Mouse (Mus musculus) gonadal fat pad, adult 2 months (tissue): ENCODE data around the gene Pomt1. TPM values are rescaled to one million over a fixed set of nuclear protein-coding genes. Genes with fewer than 3 reads are reported as not detected.

Experiments
- DNase-seq: peaks from one replicate; pipeline ENCODE4 v3.0.0-alpha.2; 2012; ENCODE audit warnings: low read depth
- polyA plus RNA-seq: library from polyadenylated mRNA; depleted of rRNA; stranded (reverse); fragments of >200 nt; gene quantifications from 2 replicates; pipeline ENCODE4 v1.2.3, GENCODE M21; 2012; rRNA removed

Gene Pomt1
- 27.7 and 29.2 TPM in 2 replicates for polyA plus RNA-seq

- no peak for DNase-seq
Measured at GRCm38 (mm10) chr2:32235886-32236759, at the start of gene Pomt1. Pomt1 (plus strand) TSS chr2:32236590.

DNA sequence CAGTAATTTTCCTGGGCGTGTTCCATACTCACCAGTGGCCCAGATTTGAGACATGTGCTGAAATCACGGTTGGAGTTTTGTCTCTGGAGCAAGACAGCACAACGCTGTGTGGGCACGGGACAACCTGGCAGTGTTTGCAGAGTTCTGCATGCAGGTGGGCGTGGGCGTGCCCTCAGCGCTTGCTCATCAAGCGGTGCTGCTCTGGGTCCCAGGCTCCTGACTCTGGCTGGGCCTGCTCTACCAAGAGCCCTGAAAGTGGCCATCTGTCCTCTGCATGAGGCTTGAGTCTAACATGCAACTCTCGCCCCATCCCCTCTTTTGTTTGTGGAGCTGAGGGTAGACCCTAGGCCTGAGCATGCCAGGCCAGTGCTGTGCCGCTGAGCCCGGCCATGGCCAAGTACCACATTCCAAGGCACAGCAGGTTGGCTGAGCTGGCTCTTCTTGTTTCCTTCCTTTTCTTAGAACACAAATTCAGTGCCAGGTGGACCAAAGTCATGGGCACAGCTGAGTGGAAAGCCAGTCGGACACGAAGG, 49.3 kb upstream of the Pomt1 start:
- DNase-seq: no peak

- no peak for DNase-seq
Measured at GRCm38 (mm10) chr2:32187649-32188048, 48.7 kb upstream of the Pomt1 start.

GRCm38 (mm10) chr2:32189060-32189681, 47.2 kb upstream of the Pomt1 start:
- no peak for DNase-seq

DNA sequence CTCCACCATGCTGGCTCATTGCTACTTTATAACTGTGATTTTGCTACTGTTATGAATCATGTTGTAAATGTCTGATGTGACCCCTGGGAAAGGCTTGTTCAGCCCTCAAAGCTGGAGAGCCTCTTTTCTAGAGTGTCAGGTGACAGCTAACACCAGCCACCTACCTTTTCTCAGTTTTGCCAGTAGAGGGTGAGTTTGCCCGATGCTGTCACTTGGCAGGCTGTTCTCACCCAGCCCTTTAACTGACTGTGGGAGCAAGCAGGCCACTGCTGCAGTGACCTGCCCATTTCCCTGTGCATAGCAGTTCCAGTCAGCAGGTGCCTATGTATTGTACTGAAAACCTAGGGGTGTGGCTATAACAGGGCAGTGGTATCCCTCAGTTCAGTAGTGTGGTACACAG, 45.8 kb upstream of the Pomt1 start:
- no peak for DNase-seq

- no peak for DNase-seq
Measured at GRCm38 (mm10) chr2:32191872-32192507, 44.4 kb upstream of the Pomt1 start.

- no peak for DNase-seq
Measured at GRCm38 (mm10) chr2:32198977-32199376, 37.4 kb upstream of the Pomt1 start.

GRCm38 (mm10) chr2:32200033-32200432, 36.4 kb upstream of the Pomt1 start:
- DNase-seq: no peak

DNA sequence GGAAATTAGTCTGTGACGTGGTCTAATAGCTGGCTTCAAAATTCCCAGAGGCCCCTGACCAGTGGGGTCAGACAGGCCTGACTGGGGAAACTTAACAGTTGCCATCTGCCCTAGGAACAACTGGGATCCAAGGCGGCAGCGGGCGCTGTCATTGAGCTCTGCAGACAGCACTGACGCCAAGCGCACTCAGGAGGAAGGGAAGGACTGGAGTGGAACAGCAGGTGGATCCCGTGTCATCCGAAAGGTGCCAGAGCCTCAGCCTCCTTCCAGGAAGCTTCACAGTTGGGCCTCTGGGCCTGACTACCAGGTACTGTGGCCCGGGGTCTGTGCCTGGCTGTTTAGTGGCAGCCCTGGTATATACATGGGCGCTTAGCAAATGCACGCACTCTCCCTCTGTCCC, 35.7 kb upstream of the Pomt1 start:
- no peak for DNase-seq

GRCm38 (mm10) chr2:32201527-32201926, 34.9 kb upstream of the Pomt1 start:
- DNase-seq: no peak

- DNase-seq: no peak
Measured at GRCm38 (mm10) chr2:32203853-32204252, 32.5 kb upstream of the Pomt1 start.

DNA sequence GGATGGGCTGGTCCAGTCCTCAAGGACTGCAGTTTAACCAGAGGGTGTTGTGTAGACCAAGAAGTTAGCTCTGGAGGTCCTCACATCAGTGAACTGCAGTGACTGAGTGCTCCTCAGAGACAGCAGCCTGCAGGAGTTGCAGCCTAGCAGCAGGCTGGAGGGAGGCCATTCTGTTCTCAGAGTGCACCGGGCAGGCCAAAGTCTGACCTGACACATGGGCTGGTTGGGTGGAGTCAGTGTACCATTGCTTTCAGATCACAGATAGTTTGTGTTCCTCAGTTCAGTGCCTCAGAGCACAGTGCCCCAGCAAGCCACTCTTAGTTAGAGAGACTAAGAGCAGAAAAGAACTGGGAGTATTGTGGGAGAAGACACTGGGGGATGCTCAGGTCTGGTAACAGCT, 28.7 kb upstream of the Pomt1 start:
- no peak for DNase-seq

- no peak for DNase-seq
Measured at GRCm38 (mm10) chr2:32211689-32212088, 24.7 kb upstream of the Pomt1 start.

DNA sequence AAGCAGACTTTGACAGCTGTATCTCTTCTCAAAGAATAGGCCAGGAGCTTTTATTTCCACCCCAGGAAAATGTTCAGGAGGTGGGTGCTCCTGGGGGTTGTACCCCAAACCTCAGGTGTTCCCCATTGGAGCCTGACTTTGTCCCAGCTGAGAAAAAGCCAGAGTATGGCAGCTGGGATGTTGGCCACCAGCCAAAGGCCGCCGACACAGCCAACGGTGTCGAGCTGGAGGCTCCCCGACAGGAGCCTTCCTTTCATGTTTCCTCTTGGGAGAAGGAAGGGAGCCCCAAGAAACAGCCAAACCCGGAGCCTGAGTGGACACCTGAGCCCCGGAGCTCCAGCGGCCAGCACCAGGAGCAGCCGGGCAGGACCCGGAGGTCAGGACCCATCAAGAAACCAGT, 23.4 kb upstream of the Pomt1 start:
- DNase-seq: no peak

- no peak for DNase-seq
Measured at GRCm38 (mm10) chr2:32215576-32215975, 20.8 kb upstream of the Pomt1 start.

DNA sequence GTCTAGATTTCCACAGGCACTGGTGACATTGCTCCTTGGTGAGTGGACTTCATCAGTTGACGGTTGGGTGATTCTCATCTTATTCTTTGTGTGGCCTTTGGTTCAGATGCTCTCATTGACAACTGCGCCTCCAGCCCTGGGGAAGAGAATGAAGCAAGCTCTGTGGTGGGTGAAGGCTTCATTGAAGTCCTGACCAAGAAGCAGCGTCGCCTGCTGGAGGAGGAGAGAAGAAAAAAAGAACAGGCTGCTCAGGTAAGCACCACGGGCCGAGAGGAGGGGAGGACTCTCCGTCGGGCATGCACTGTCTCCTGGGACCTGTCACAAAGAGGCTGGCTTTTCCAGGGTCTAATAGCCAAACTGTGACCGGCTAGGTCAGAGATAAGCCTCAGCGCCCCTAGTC, 19.9 kb upstream of the Pomt1 start:
- DNase-seq: no peak

DNA sequence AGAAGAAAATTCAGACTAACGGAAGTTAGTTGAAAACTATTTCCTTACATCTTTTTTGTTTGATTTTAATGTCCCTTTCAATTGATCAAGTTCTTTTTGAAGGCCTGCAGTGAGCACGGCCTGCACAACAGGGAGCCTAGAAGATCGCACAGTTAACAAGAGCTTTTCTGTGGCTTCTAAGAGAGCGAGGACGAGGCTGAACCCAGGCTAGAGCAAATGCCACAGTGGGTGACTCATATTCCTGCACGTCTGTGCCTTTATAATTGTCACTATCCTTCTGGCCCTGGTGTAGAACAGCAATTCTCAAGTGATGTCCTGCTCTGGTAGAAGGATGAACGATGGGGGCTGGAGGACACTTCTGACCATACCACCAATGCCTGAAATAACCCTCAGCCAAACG, 18.7 kb upstream of the Pomt1 start:
- no peak for DNase-seq

DNA sequence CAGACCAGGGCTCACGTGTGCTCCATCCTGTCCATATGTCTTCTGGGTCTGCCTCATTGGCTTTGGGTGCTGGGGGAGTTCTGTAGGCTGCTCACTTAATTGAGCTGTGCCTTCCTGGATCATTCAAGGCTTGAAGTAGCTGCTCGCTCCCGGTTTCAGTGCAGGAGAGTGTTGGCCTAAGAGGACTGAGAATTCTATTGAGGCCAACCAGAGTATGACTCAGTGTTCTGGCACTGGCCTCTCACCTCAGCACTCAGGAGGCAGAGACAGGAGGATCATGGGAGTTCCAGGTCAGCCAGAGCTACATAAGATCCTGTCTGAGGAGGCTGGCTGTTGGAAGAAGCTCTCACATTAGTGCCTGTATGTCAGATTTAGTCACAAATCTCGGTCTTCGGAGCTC, 18.3 kb upstream of the Pomt1 start:
- DNase-seq: no peak

GRCm38 (mm10) chr2:32218541-32219334, 17.7 kb upstream of the Pomt1 start:
- no peak for DNase-seq

GRCm38 (mm10) chr2:32219501-32219900, 16.9 kb upstream of the Pomt1 start:
- DNase-seq: no peak

DNA sequence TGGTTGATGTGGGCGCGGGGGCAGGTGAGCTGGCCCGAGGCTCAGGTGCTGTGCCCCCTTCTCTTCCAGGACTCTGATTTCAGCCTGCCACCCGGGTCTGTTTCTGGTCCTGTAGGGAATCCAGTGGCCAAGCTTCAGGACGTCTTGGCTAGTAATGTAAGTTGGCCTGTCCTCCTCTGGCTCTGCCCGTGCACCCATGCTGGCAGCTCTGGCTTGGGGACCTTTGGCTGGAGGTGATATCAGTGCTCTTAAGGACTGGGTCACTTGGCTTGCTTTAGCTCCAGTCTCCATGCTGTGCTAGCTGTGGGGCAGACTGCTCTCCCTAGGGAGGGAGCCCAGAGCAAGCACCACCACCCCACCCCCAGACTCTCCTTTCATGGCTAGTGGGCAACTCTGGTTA, 16.4 kb upstream of the Pomt1 start:
- DNase-seq: no peak

DNA sequence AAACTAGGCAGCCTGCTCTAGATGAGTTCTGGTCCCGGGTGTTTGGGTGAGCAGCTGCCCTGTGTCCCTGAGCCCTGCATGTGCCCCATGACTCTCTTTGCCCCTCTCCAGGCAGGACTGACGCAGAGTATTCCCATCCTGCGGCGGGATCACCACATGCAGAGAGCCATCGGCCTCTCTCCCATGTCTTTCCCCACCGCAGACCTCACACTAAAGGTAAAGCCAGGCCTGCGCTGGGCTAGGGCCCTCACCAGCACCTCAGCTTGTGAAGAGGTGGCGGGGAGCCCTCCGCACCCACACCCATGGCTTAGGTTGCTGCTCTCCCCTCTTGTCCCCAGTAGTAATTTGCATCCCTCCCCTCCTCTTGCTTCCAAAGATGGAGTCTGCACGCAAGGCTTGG, 15.4 kb upstream of the Pomt1 start:
- DNase-seq: no peak
